Mouse (Mus musculus) lung, postnatal 0 days (tissue): Measurements from ENCODE around the gene Dagla.

Source experiments
- CTCF ChIP-seq: IDR thresholded peaks from 2 replicates; pipeline ENCODE4 v1.5.1; 2016; ENCODE audit warnings: antibody characterized with exemption, mild to moderate bottlenecking
- EP300 ChIP-seq: IDR thresholded peaks from 2 replicates; pipeline ENCODE4 v1.6.1; 2016; ENCODE audit warnings: antibody characterized with exemption, mild to moderate bottlenecking, control low read depth

DNA sequence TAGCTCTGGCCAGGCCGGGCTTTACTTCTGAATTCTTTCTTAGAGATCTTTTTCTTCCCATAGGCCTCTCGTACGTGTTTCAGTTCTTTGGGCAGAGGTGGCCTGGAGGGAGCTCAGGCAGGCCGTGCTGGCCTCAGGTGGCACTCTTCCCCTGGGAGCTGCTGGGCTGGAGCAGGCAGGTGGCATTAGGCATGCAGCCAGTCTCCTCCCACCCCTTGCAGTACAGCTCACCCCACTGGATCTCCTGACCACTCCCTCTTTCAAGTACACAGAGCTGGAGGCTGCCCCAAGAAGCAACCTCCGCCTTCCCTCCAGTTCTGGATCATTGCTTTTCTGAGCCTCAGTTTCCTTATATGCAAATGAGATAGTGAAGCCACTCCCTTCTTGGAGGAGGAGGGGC is 26.9 kb downstream of the Dagla start:
- peak; percentile 25 for TF ChIP-seq CTCF
- TF ChIP-seq EP300 = no peak
